Mouse (Mus musculus) heart, embryonic 11.5 days (tissue): ENCODE data around the gene Adk. TPM values are rescaled to one million over a fixed set of nuclear protein-coding genes. Genes with fewer than 3 reads are reported as not detected.

Experiments used
- ATAC-seq: fragments of 200-750 bp; cut with Nextera tagmentation; replicated peaks from 2 replicates; pipeline ENCODE4 v1.8.0; 2017; ENCODE audit warnings: moderate library complexity; ENCODE audit not compliant: insufficient number of reproducible peaks, low FRiP score, low TSS enrichment
- H3K27ac ChIP-seq: fragments of 300-500 bp; sonication (generic); 2 replicates; pipeline ENCODE4 v1.5.1; 2014; ENCODE audit warnings: mild to moderate bottlenecking, low read depth, low read length
- H3K27me3 ChIP-seq: fragments of 300-500 bp; sonication (generic); 2 replicates; pipeline ENCODE4 v1.6.1; 2014; ENCODE audit warnings: mild to moderate bottlenecking, low read length, mixed read lengths; ENCODE audit not compliant: control insufficient read depth, insufficient read depth
- H3K36me3 ChIP-seq: fragments of 300-500 bp; sonication (generic); 2 replicates; pipeline ENCODE4 v1.6.1; 2014; ENCODE audit warnings: mild to moderate bottlenecking, low read length, moderate library complexity, mixed read lengths; ENCODE audit not compliant: control insufficient read depth, insufficient read depth
- H3K4me1 ChIP-seq: fragments of 300-500 bp; sonication (generic); 2 replicates; pipeline ENCODE4 v1.6.1; 2014; ENCODE audit warnings: low read length; ENCODE audit not compliant: control insufficient read depth, insufficient read depth
- H3K4me2 ChIP-seq: fragments of 300-500 bp; sonication (generic); 2 replicates; pipeline ENCODE4 v1.6.1; 2014; ENCODE audit warnings: mild to moderate bottlenecking, moderate library complexity
- H3K4me3 ChIP-seq: fragments of 300-500 bp; sonication (generic); 2 replicates; pipeline ENCODE4 v1.5.1; 2014; ENCODE audit warnings: low read depth, low read length
- H3K9ac ChIP-seq: fragments of 300-500 bp; sonication (generic); 2 replicates; pipeline ENCODE4 v1.6.1; 2014; ENCODE audit warnings: mild to moderate bottlenecking, low read depth, low read length, moderate library complexity
- H3K9me3 ChIP-seq: fragments of 300-500 bp; sonication (generic); replicated peaks from 2 replicates; pipeline ENCODE4 v1.6.1; 2016; ENCODE audit warnings: low read length; ENCODE audit not compliant: control insufficient read depth
- WGBS: fragments of 180-500 bp; shearing (Covaris S2); extraction: QIAGEN DNeasy Blood & Tissue Kit; methylation state at CpG from one replicate; pipeline ENCODE4 v1.1.7; 2014; ENCODE audit not compliant: insufficient replicate concordance; 5-methylcytosine and 5-hydroxymethylcytosine counted together
- polyA plus RNA-seq: library from polyadenylated mRNA; unstranded; fragments of >200 nt; fragmentation: Nextera tagmentation; extraction: Ambion mirVana; gene quantifications from 2 replicates; pipeline ENCODE4 v1.2.1, GENCODE M21; 2014

Adk gene
- polyA plus RNA-seq, 1 experiment from 2014 or later = 261 TPM

DNA sequence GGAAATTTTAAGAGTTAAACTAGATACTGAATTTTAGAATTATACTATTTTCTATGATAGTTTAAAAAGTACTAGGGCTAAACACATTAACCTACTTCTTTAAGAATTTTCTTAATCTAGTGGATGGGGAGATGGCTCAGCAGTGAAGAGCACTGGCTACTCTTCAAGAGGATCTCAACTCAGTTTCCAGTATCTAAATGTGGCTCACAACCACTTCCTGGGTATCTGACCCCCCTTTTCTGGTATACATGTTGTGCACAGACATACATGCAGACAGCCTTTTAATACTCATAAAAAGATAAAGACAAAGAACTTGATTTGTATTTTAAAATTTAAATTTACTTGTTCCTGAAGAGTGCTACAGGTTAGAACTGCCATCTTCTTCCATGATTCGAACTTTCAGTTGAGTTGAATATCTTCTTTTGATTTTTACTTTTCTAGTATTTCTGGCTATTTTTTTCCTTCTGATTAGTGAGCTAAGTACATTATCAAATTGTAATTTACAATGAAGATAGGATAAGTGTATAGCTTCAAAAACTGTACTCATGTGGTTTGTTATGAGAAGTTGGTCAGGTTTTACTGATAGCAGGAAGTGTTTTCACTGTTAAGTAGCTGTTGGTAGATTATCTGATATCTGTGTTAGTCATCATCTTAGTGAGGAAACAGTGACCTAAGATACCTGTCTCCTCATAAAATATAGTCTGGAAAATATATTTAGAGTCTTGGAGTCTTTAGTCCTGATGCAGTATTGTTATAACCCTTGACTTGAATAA lies 121.8 kb downstream of the Adk start:
- no peaks in the 10 kb centered on the region; the same call in 1 of the 2 replicates for H3K4me1 ChIP-seq
- no peak for ATAC-seq
- no peaks in the 10 kb centered on the region for H3K9me3 ChIP-seq
- H3K27me3 ChIP-seq = no peaks in the 10 kb centered on the region
- H3K9ac ChIP-seq = no peak overlapping the region
- H3K36me3 ChIP-seq = no peaks in the 10 kb centered on the region
- no peak overlapping the region for H3K4me2 ChIP-seq
- no peak overlapping the region for H3K4me3 ChIP-seq
- 90% methylated on average over 1 of the region's 1 CpGs for WGBS
- no peak overlapping the region for H3K27ac ChIP-seq

DNA sequence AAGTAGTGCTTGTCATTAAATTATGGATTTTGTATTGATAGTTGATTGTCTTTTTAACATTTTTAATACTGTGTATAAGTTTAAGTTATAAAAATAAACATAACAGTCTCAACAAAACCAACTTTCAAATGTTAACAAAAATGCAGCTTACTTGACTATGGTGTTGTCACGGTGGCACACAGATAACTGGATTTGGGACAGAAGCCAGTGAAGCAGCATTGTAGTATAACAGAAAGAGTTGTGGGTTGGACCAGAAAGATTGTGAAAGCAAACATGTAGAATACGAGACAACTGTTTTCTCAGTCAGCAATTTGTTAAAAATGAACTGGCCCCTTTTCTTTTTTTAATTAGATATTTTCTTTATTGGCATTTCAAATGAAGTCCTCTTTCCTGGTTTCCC lies 122.4 kb downstream of the Adk start:
- H3K4me3 ChIP-seq = no peak overlapping the region
- H3K4me2 ChIP-seq = no peak overlapping the region
- 86% methylated on average over 2 of the region's 2 CpGs for WGBS
- H3K9me3 ChIP-seq = no peaks in the 10 kb centered on the region
- no peak for ATAC-seq
- H3K4me1 ChIP-seq = no peaks in the 10 kb centered on the region; the same call in 1 of the 2 replicates
- H3K27me3 ChIP-seq = no peaks in the 10 kb centered on the region
- H3K27ac ChIP-seq = no peak overlapping the region
- H3K9ac ChIP-seq = no peak overlapping the region
- no peaks in the 10 kb centered on the region for H3K36me3 ChIP-seq

DNA sequence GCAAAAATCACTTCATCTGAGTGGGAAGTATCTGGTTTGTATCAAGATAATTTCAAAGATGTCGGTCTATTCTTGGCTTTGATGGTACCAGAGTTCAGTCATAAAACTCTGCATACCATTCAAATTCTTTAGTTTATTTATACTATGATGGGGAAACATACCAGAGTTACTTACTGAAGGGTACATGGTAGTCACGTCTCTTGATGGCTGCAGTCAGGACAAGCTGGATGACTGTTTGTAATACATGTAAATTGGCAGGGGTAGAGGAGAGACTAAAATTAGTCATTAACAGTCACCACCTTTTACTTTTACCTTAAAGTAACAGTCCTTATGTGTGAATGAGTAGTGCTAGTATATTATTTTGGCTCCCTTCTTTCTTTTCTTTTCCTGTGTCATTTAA lies 125.4 kb downstream of the Adk start:
- no peaks in the 10 kb centered on the region for H3K9me3 ChIP-seq
- H3K27me3 ChIP-seq = no peaks in the 10 kb centered on the region
- H3K36me3 ChIP-seq = no peaks in the 10 kb centered on the region
- ATAC-seq = no peak
- no peak overlapping the region for H3K4me3 ChIP-seq
- peak overlapping the region; percentile 54; the same call in 1 of the 2 replicates for H3K27ac ChIP-seq
- no peak overlapping the region for H3K9ac ChIP-seq
- WGBS = 48% methylated on average over 2 of the region's 2 CpGs
- no peak overlapping the region for H3K4me2 ChIP-seq
- peaks cover 4% of the 10 kb centered on the region; the same call in 1 of the 2 replicates for H3K4me1 ChIP-seq

DNA sequence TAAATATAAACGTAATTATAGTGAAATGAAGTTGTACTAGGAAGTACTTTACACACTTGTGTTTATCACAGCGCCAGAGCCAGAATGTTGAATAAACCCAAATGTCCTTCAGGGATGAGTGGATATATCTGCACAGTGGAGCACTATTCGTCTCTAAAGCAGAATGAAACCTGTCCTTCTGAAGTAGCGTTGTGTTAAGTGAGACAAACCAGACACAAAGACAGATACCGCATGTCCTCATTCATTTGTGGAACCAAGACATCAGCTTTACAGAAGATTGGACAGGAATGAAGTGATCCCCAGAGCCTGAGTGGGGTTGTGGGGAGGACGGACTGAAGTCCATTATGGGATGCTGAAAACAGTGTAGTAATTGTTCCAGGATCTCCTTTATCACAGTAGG lies 126.0 kb downstream of the Adk start:
- H3K9ac ChIP-seq = no peak overlapping the region
- H3K36me3 ChIP-seq = no peaks in the 10 kb centered on the region
- H3K4me3 ChIP-seq = no peak overlapping the region
- no peaks in the 10 kb centered on the region for H3K9me3 ChIP-seq
- H3K27ac ChIP-seq = no peak overlapping the region; the same call in 1 of the 2 replicates
- H3K4me1 ChIP-seq = peaks cover 7% of the 10 kb centered on the region; the same call in 1 of the 2 replicates
- no peak for ATAC-seq
- H3K27me3 ChIP-seq = no peaks in the 10 kb centered on the region
- WGBS = 43% methylated on average over 6 of the region's 6 CpGs
- no peak overlapping the region for H3K4me2 ChIP-seq

DNA sequence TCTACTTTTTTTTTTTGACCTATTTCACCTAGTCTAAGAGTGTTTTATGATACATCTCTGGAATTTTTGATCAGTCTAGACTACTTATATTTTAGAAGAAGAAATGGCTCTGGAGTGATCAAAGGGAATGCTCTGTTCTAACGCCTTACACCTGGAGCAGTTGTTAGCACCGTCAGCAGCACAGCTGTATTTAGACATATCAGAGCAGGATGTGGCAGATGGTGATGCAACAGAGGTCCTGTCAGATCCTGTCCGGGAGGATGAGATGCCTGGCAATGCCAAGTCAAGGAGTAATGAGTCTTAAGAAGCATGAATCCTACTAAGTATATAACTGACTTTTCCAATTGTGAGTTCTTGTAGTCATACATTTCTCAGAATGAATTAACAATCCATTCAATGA lies 128.7 kb downstream of the Adk start:
- no peaks in the 10 kb centered on the region for H3K9me3 ChIP-seq
- peaks cover 7% of the 10 kb centered on the region; the same call in 1 of the 2 replicates for H3K4me1 ChIP-seq
- no peaks in the 10 kb centered on the region for H3K27me3 ChIP-seq
- no peaks in the 10 kb centered on the region for H3K36me3 ChIP-seq
- H3K9ac ChIP-seq = no peak overlapping the region
- H3K4me2 ChIP-seq = no peak overlapping the region
- 42% methylated on average over 3 of the region's 3 CpGs for WGBS
- H3K27ac ChIP-seq = no peak overlapping the region
- no peak overlapping the region for H3K4me3 ChIP-seq
- ATAC-seq = no peak

DNA sequence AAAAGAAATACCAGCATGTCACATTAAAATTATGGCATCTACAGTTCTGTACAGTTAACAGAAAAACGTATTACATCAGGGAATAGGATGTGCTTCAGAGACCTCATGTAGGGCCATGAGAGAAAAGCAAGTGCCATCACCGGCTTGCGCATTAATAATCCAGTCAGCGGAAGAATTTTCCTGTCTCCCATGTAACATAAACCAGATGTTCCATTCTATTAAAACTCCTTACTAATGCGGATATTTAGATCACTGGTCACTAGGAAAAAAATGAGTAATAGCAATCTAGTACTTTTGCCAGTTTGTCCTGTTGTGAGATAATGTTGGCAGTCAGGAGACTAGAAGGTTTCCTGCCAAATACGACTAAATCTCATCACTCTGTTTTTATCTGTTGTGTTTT lies 139.6 kb downstream of the Adk start:
- Histone ChIP-seq H3K4me1 (no peaks in the 10 kb centered on the region), H3K4me3 (no peak overlapping the region), H3K9me3 (no peaks in the 10 kb centered on the region), H3K27me3 (no peaks in the 10 kb centered on the region), H3K9ac (no peak overlapping the region), H3K36me3 (no peaks in the 10 kb centered on the region), H3K27ac (no peak overlapping the region), H3K4me2 (no peak overlapping the region)
- 81% methylated on average over 6 of the region's 6 CpGs for WGBS
- ATAC-seq = no peak

DNA sequence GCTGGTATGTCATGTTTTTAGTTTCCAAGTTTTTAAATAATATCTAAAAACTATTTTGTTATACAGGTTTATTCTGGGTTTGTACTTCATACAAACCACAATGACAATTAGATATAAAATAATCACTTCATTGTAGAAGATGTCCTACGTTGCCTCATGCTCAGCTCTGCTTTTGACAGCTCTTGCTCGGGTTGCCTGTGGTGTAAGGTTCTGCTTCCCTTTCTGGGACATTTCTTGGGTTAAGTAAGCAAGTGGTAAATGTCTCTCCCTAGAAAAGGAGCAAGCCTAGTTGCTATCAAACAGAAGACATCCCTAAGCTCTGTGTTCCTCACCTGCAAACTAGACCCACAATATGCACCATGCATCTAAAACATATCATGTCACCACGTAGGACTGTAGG lies 140.4 kb downstream of the Adk start:
- Histone ChIP-seq H3K9ac (no peak overlapping the region), H3K27me3 (no peaks in the 10 kb centered on the region), H3K9me3 (no peaks in the 10 kb centered on the region), H3K4me3 (no peak overlapping the region), H3K36me3 (no peaks in the 10 kb centered on the region), H3K27ac (no peak overlapping the region), H3K4me2 (no peak overlapping the region), H3K4me1 (no peaks in the 10 kb centered on the region)
- no peak for ATAC-seq
- WGBS = 90% methylated on average over 3 of the region's 3 CpGs

DNA sequence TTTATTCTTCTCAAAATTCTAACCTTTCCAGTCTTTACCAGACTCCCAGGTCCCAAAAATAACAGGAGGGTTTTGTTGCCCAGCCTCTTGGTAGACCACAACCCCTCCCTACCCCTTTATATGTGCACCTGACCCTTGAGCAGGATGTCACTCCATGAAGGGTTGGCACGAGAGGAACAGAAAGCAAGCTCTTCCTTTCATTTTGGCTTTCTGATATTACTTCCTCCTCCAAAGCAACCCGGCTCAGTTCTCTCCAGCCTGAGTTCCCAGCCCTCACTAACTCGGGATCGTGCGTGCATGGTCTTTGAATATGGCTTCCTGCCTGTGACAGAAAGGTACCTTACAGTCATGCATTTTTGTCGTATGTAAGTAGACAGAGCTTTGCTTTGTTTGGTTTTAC lies 142.0 kb downstream of the Adk start:
- Histone ChIP-seq H3K27ac (no peak overlapping the region), H3K4me3 (no peak overlapping the region), H3K9ac (no peak overlapping the region), H3K4me1 (no peaks in the 10 kb centered on the region), H3K27me3 (no peaks in the 10 kb centered on the region), H3K4me2 (no peak overlapping the region), H3K36me3 (no peaks in the 10 kb centered on the region), H3K9me3 (no peaks in the 10 kb centered on the region)
- WGBS = 82% methylated on average over 6 of the region's 6 CpGs
- ATAC-seq = no peak

DNA sequence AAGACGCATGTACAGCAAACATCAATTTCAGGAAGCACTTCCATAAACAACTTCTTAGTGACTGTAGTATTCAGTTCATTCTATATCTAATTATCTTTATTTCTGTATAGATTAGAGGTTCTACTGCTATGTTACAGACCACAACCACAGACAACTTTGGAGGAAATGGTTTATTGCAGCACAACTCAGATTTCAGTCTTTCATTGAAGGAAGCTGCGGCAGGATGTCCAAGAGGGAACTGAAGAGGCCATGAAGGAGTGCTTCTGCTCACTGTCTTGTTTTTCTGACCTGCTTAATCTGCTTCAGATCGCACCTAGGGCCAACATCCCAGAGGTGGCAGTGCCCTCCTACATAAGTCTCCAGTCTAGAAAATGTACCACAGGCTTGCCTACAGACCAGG lies 148.5 kb downstream of the Adk start:
- H3K36me3 ChIP-seq = no peaks in the 10 kb centered on the region
- H3K27me3 ChIP-seq = no peaks in the 10 kb centered on the region
- no peaks in the 10 kb centered on the region for H3K4me1 ChIP-seq
- H3K9me3 ChIP-seq = no peaks in the 10 kb centered on the region
- ATAC-seq = no peak
- H3K4me2 ChIP-seq = no peak overlapping the region
- H3K9ac ChIP-seq = no peak overlapping the region
- WGBS = 80% methylated on average over 3 of the region's 3 CpGs
- no peak overlapping the region for H3K4me3 ChIP-seq
- no peak overlapping the region for H3K27ac ChIP-seq
